Mouse (Mus musculus): Measurements from ENCODE around the gene Astn1.

- TF ChIP-seq CTCF (conservative IDR thresholded peaks at IDR 0.05 in 1 of 2, IDR thresholded peaks at IDR 0.05 in 1 of 2; ENCODE audit: low read depth in 2 of 2, low read length in 2 of 2) = no peak
- no peak for TF ChIP-seq POLR2A (IDR thresholded peaks at IDR 0.05; ENCODE audit: low read depth, low read length)
- TF ChIP-seq USF1 (IDR thresholded peaks at IDR 0.05; ENCODE audit: low read depth, low read length) = no peak
- no peak for TF ChIP-seq NRF1 (IDR thresholded peaks at IDR 0.05; ENCODE audit: low read depth, low read length)
- TF ChIP-seq USF2 (conservative IDR thresholded peaks at IDR 0.05; ENCODE audit: low read depth, low read length) = no peak
Observed at GRCm38 (mm10) chr1:158573168-158573567, 211.1 kb downstream of the Astn1 start.

Measured in CH12.LX (cell line).